Mouse (Mus musculus) kidney, postnatal 0 days (tissue): ENCODE data around the gene Btbd9. TPM values are rescaled to one million over a fixed set of nuclear protein-coding genes. Genes with fewer than 3 reads are reported as not detected.
A peak's percentile ranks its signal among the peaks of the same experiment; 100 is the strongest.

Experiments
- ATAC-seq: fragments of 200-750 bp; cut with Nextera tagmentation; replicated peaks from 2 replicates; pipeline ENCODE4 v1.8.0; 2017; ENCODE audit warnings: low read depth, moderate number of reproducible peaks, moderate TSS enrichment, moderate library complexity; ENCODE audit not compliant: low FRiP score
- DNase-seq: peaks from one replicate; pipeline ENCODE4 v3.0.0-alpha.2; 2016; ENCODE audit warnings: low spot score
- H3K27ac ChIP-seq: fragments of 300-500 bp; sonication (generic); 2 replicates; pipeline ENCODE4 v1.5.1; 2014; ENCODE audit warnings: mild to moderate bottlenecking
- H3K27me3 ChIP-seq: fragments of 300-500 bp; sonication (generic); 2 replicates; pipeline ENCODE4 v1.6.1; 2014; ENCODE audit warnings: low read length, mixed read lengths; ENCODE audit not compliant: insufficient read depth
- H3K36me3 ChIP-seq: fragments of 300-500 bp; sonication (generic); 2 replicates; pipeline ENCODE4 v1.6.1; 2014; ENCODE audit warnings: low read length, mixed read lengths; ENCODE audit not compliant: insufficient read depth
- H3K4me1 ChIP-seq: fragments of 300-500 bp; sonication (generic); replicated peaks from 2 replicates; pipeline ENCODE4 v1.6.1; 2014; ENCODE audit warnings: antibody characterized with exemption, low read length, mixed read lengths; ENCODE audit not compliant: insufficient read depth
- H3K4me2 ChIP-seq: fragments of 300-500 bp; sonication (generic); 2 replicates; pipeline ENCODE4 v1.6.1; 2014; ENCODE audit warnings: mild to moderate bottlenecking, low read length, moderate library complexity, mixed read lengths
- H3K4me3 ChIP-seq: fragments of 300-500 bp; sonication (generic); replicated peaks from 2 replicates; pipeline ENCODE4 v1.5.1; 2014; ENCODE audit warnings: low read depth, low read length
- H3K9ac ChIP-seq: fragments of 300-500 bp; sonication (generic); 2 replicates; pipeline ENCODE4 v1.6.1; 2014; ENCODE audit warnings: low read depth, low read length
- H3K9me3 ChIP-seq: fragments of 300-500 bp; sonication (generic); replicated peaks from 2 replicates; pipeline ENCODE4 v1.6.1; 2016; ENCODE audit warnings: low read length, inconsistent platforms, mixed read lengths
- CTCF ChIP-seq: IDR thresholded peaks from 2 replicates; pipeline ENCODE4 v1.5.1; 2016; ENCODE audit warnings: antibody characterized with exemption, low read depth, mild to moderate bottlenecking, moderate library complexity
- WGBS: fragments of 180-500 bp; shearing (Covaris S2); extraction: QIAGEN DNeasy Blood & Tissue Kit; methylation state at CpG from one replicate; pipeline ENCODE4 v1.1.7; 2014; 5-methylcytosine and 5-hydroxymethylcytosine counted together
- polyA plus RNA-seq: library from polyadenylated mRNA; unstranded; fragments of >200 nt; fragmentation: Nextera tagmentation; extraction: Ambion mirVana; gene quantifications from 2 replicates; pipeline ENCODE4 v1.2.1, GENCODE M21; 2015

Btbd9 gene
- polyA plus RNA-seq, 1 experiment from 2014 or later = 41.1 TPM

DNA sequence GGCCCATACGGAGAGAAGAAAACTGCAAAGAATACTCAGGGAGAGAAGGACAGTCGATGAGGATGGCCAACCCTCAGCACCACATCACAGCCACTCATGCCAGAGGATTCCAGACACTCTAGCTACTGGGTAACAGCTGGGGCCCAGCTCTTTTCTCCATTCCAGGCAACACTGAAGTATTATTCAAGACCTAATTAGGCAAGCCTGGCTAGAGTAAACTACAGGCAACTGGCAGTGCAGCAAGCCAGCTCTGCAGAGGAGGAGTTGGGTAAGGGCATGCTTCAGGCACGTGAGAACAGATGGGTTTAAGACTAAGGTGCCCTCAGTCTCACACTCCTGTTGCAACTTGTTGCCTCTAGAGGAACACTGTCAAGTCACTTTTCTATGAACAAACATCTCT, 118.0 kb downstream of the Btbd9 start:
- no peaks in the 10 kb centered on the region for H3K4me1 ChIP-seq
- TF ChIP-seq CTCF = no peak
- H3K4me2 ChIP-seq = no peak overlapping the region
- ATAC-seq (no peak), DNase-seq (no peak)
- no peaks in the 10 kb centered on the region for H3K27me3 ChIP-seq
- WGBS = 73% methylated on average over 3 of the region's 3 CpGs
- no peaks in the 10 kb centered on the region for H3K36me3 ChIP-seq
- no peaks in the 10 kb centered on the region for H3K9me3 ChIP-seq
- no peak overlapping the region for H3K4me3 ChIP-seq
- H3K9ac ChIP-seq = no peak overlapping the region
- no peak overlapping the region for H3K27ac ChIP-seq

- no peaks in the 10 kb centered on the region for H3K36me3 ChIP-seq
- H3K27ac ChIP-seq = no peak overlapping the region
- DNase-seq = no peak
- H3K9ac ChIP-seq = no peak overlapping the region
- no peak overlapping the region for H3K4me2 ChIP-seq
- no peak for TF ChIP-seq CTCF
- H3K4me3 ChIP-seq = no peak overlapping the region
- no peak for ATAC-seq
- no peaks in the 10 kb centered on the region for H3K27me3 ChIP-seq
- H3K4me1 ChIP-seq = no peaks in the 10 kb centered on the region
- WGBS = 87% methylated on average over 7 of the region's 7 CpGs
- H3K9me3 ChIP-seq = no peaks in the 10 kb centered on the region
Measured at GRCm38 (mm10) chr17:30457486-30457885, 118.8 kb downstream of the Btbd9 start.

- Histone ChIP-seq H3K4me1 (no peaks in the 10 kb centered on the region), H3K4me3 (no peak overlapping the region), H3K36me3 (no peaks in the 10 kb centered on the region), H3K9me3 (no peaks in the 10 kb centered on the region), H3K27me3 (no peaks in the 10 kb centered on the region), H3K27ac (no peak overlapping the region), H3K9ac (no peak overlapping the region), H3K4me2 (no peak overlapping the region)
- no peak for TF ChIP-seq CTCF
- DNase-seq = peak; percentile 57
- no peak for ATAC-seq
- 41% methylated on average over 12 of the region's 12 CpGs for WGBS
Measured at GRCm38 (mm10) chr17:30456293-30456692, 120.0 kb downstream of the Btbd9 start.

DNA sequence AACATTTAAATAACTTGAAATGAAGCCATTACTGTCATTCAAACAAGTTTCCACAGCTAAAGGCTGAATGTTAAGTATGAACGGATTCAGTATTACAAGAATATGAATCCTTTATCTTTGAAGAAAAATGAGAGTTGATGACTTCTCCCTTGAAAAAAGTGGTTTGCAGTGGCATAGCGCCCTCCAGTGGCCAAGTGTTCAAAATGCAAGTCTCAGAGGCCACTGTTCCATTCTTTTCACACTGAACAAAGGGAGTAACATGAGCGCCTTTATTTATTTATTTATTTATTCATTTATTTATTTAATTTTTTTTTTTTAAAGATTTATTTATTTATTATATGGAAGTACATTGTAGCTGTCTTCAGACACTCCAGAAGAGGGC, 121.4 kb downstream of the Btbd9 start:
- Histone ChIP-seq H3K36me3 (no peaks in the 10 kb centered on the region), H3K4me3 (no peak overlapping the region), H3K27me3 (no peaks in the 10 kb centered on the region), H3K4me2 (no peak overlapping the region), H3K4me1 (no peaks in the 10 kb centered on the region), H3K27ac (no peak overlapping the region), H3K9me3 (no peaks in the 10 kb centered on the region), H3K9ac (no peak overlapping the region)
- 35% methylated on average over 3 of the region's 3 CpGs for WGBS
- no peak for ATAC-seq
- TF ChIP-seq CTCF = peak; percentile 89
- peak; percentile 82 for DNase-seq

- Histone ChIP-seq H3K9ac (no peak overlapping the region), H3K27ac (no peak overlapping the region), H3K9me3 (no peaks in the 10 kb centered on the region), H3K4me1 (no peaks in the 10 kb centered on the region), H3K4me2 (no peak overlapping the region), H3K36me3 (no peaks in the 10 kb centered on the region), H3K4me3 (no peak overlapping the region), H3K27me3 (no peaks in the 10 kb centered on the region)
- no peak for TF ChIP-seq CTCF
- 71% methylated on average over 6 of the region's 6 CpGs for WGBS
- DNase-seq = no peak
- ATAC-seq = no peak
Measured at GRCm38 (mm10) chr17:30454155-30454861, 122.0 kb downstream of the Btbd9 start.

- ATAC-seq = no peak
- Histone ChIP-seq H3K9me3 (no peaks in the 10 kb centered on the region), H3K36me3 (no peaks in the 10 kb centered on the region), H3K27ac (no peak overlapping the region), H3K4me2 (no peak overlapping the region), H3K27me3 (no peaks in the 10 kb centered on the region), H3K4me1 (no peaks in the 10 kb centered on the region), H3K9ac (no peak overlapping the region), H3K4me3 (no peak overlapping the region)
- 53% methylated on average over 4 of the region's 4 CpGs for WGBS
- no peak for TF ChIP-seq CTCF
- peak; percentile 31 for DNase-seq
Measured at GRCm38 (mm10) chr17:30453272-30453671, 123.0 kb downstream of the Btbd9 start.

GRCm38 (mm10) chr17:30452363-30452762, 123.9 kb downstream of the Btbd9 start:
- WGBS = 92% methylated on average over 9 of the region's 9 CpGs
- no peaks in the 10 kb centered on the region for H3K4me1 ChIP-seq
- TF ChIP-seq CTCF = no peak
- H3K27me3 ChIP-seq = no peaks in the 10 kb centered on the region
- DNase-seq (no peak), ATAC-seq (no peak)
- no peak overlapping the region for H3K9ac ChIP-seq
- no peaks in the 10 kb centered on the region for H3K36me3 ChIP-seq
- H3K27ac ChIP-seq = no peak overlapping the region
- no peaks in the 10 kb centered on the region for H3K9me3 ChIP-seq
- H3K4me3 ChIP-seq = no peak overlapping the region
- H3K4me2 ChIP-seq = no peak overlapping the region
